Comparison of ENCODE assay signal across 8 mouse cellular contexts in genomic region chr14:61277285-61277684, GRCm38 (mm10). TPM values are rescaled to one million over a fixed set of nuclear protein-coding genes. Genes with fewer than 3 reads are reported as not detected.
A peak's percentile ranks its signal among the peaks of the same experiment; 100 is the strongest.
DNase-seq lines count a peak whose midpoint lies in the region; ATAC-seq and TF ChIP-seq lines count a peak whose summit lies in the region.

No protein-coding gene starts in this region.

- 18% methylated on average over 1 of the region's 1 CpGs for WGBS in liver, adult 2 months
- WGBS in liver, embryonic 12.5 days (ENCODE audit: insufficient replicate concordance), result 16% methylated on average over 1 of the region's 1 CpGs

- H3K27me3 ChIP-seq in liver, adult 2 months (ENCODE audit: control insufficient read depth, insufficient read depth, low read length), result peaks cover 8% of the 10 kb centered on the region
- peaks cover 50% of the 10 kb centered on the region for H3K27me3 ChIP-seq in liver, embryonic 12.5 days (replicated peaks)

- H3K4me1 ChIP-seq in liver, adult 2 months (ENCODE audit: control insufficient read depth, insufficient read depth, low read length), result peaks cover 3% of the 10 kb centered on the region
- H3K4me1 ChIP-seq in liver, embryonic 12.5 days, result no peaks in the 10 kb centered on the region

- TF ChIP-seq CTCF in liver, adult 2 months (IDR thresholded peaks at IDR 0.05; ENCODE audit: low read depth, low read length), result peak; percentile 66

- no peaks in the 10 kb centered on the region for H3K79me2 ChIP-seq in liver, adult 2 months (ENCODE audit: control insufficient read depth, insufficient read depth, low read length)

- H3K9me3 ChIP-seq in liver, embryonic 12.5 days (replicated peaks), result no peaks in the 10 kb centered on the region

- TF ChIP-seq POLR2A in liver, adult 2 months (IDR thresholded peaks at IDR 0.05; ENCODE audit: extremely low read depth, insufficient read depth, low read length), result no peak

- no peak overlapping the region for H3K4me2 ChIP-seq in liver, embryonic 12.5 days

- H3K9ac ChIP-seq in liver, adult 2 months (ENCODE audit: low read depth, low read length), result no peak overlapping the region
- H3K9ac ChIP-seq in liver, embryonic 12.5 days, result no peak overlapping the region

- no peak overlapping the region for H3K27ac ChIP-seq in liver, adult 2 months (replicated peaks; ENCODE audit: insufficient read depth, low read depth, low read length)
- no peak overlapping the region for H3K27ac ChIP-seq in liver, embryonic 12.5 days

- no peaks in the 10 kb centered on the region for H3K36me3 ChIP-seq in liver, adult 2 months (ENCODE audit: control insufficient read depth, insufficient read depth, low read length)
- H3K36me3 ChIP-seq in liver, embryonic 12.5 days, result no peaks in the 10 kb centered on the region

- no peak for ATAC-seq in frontal cortex, adult (ENCODE audit: low TSS enrichment)
- ATAC-seq in liver, embryonic 12.5 days, result no peak
- no peak for ATAC-seq in erythroid progenitor cell, adult 5-6 weeks (replicated peaks; ENCODE audit: low FRiP score, poor library complexity, severe bottlenecking)

- DNase-seq in frontal cortex, postnatal 25 days (ENCODE audit: low spot score in 2 of 2), result peak; percentile 9 to 25
- DNase-seq in liver, adult 2 months (ENCODE audit: extremely low read depth, low read depth, low spot score), result peak; percentile 16
- peak; percentile 54 to 59 for DNase-seq in adrenal gland, adult 18-20 months (ENCODE audit: low spot score in 2 of 2)
- DNase-seq in kidney, postnatal 4 days, result peak; percentile 73 to 77
- peak; percentile 62 for DNase-seq in retina, postnatal 1 day

- no peak overlapping the region for H3K4me3 ChIP-seq in liver, adult 2 months (ENCODE audit: insufficient read depth, low read depth, low read length)
- no peak overlapping the region for H3K4me3 ChIP-seq in liver, embryonic 12.5 days

RNA-seq across cellular contexts. Expression of gene Sgcg, which starts 19.0 kb away (rescaled TPM):
- total RNA-seq in liver, adult 2 months (2014; rRNA removed), result 0.18 TPM in 1 of 2 replicates, not detected in the other
- polyA plus RNA-seq in liver, adult 2 months (2012; rRNA removed), result not detected in 2 replicates
- 0.12 and 0.14 TPM in 2 replicates for polyA plus RNA-seq in liver, embryonic 12.5 days (2016; fragmentation: Nextera tagmentation; extraction: Ambion mirVana)
- 1 to 10 TPM in 1 of 2 experiments, under 1 TPM in 1; 0.86 to 1.3 TPM for total RNA-seq in adrenal gland, adult 18-20 months (2021)
- total RNA-seq in erythroid progenitor cell, adult 5-6 weeks (2015; ENCODE audit: low replicate concordance), result not detected in 2 replicates
- total RNA-seq in erythroid progenitor cell, adult 5-6 weeks (2017; ENCODE audit: low replicate concordance), result not detected in 2 replicates

RNA-seq across cellular contexts. Expression of gene Arl11, which starts 32.3 kb away (rescaled TPM):
- 0.28 and 0.40 TPM in 2 replicates for total RNA-seq in liver, adult 2 months (2014; rRNA removed)
- polyA plus RNA-seq in liver, adult 2 months (2012; rRNA removed), result 0.07 and 0.37 TPM in 2 replicates
- 1.1 TPM in 2 replicates for polyA plus RNA-seq in liver, embryonic 12.5 days (2016; fragmentation: Nextera tagmentation; extraction: Ambion mirVana)
- total RNA-seq in adrenal gland, adult 18-20 months (2021), result 1 to 10 TPM; 1.8 to 3.3 TPM
- total RNA-seq in erythroid progenitor cell, adult 5-6 weeks (2015; ENCODE audit: low replicate concordance), result 4.0 and 4.2 TPM in 2 replicates
- total RNA-seq in erythroid progenitor cell, adult 5-6 weeks (2017; ENCODE audit: low replicate concordance), result 1.3 and 4.1 TPM in 2 replicates

Comparison
In these comparisons a context has a peak if more than half of its experiments do, and no peak if none do; other contexts are left out.
1. DNase-seq: peak in every context shown above with its lines; median percentile 75 in kidney, postnatal 4 days; 62 in retina, postnatal 1 day; 56 in adrenal gland, adult 18-20 months; 17 in frontal cortex, postnatal 25 days; 16 in liver, adult 2 months.